Mouse (Mus musculus): ENCODE results near the gene Kcnma1.

The Kcnma1 gene

GRCm38 (mm10) chr14:23782845-23783609 is 231.3 kb downstream of the Kcnma1 start:
- no peak for DNase-seq (ENCODE audit: low read depth, low spot score)

- no peak for DNase-seq (ENCODE audit: low read depth, low spot score)
Observed at GRCm38 (mm10) chr14:23774542-23774941, 239.7 kb downstream of the Kcnma1 start.

GRCm38 (mm10) chr14:23772685-23773084 is 241.6 kb downstream of the Kcnma1 start:
- DNase-seq (ENCODE audit: low read depth, low spot score) = no peak

- no peak for DNase-seq (ENCODE audit: low read depth, low spot score)
Observed at GRCm38 (mm10) chr14:23771794-23772193, 242.5 kb downstream of the Kcnma1 start.

- no peak for DNase-seq (ENCODE audit: low read depth, low spot score)
Observed at GRCm38 (mm10) chr14:23762471-23762870, 251.8 kb downstream of the Kcnma1 start.

GRCm38 (mm10) chr14:23759626-23760025 is 254.7 kb downstream of the Kcnma1 start:
- no peak for DNase-seq (ENCODE audit: low read depth, low spot score)

- no peak for DNase-seq (ENCODE audit: low read depth, low spot score)
Observed at GRCm38 (mm10) chr14:23758421-23758820, 255.9 kb downstream of the Kcnma1 start.

GRCm38 (mm10) chr14:23748011-23748410 is 266.3 kb downstream of the Kcnma1 start:
- no peak for DNase-seq (ENCODE audit: low read depth, low spot score)

- no peak for DNase-seq (ENCODE audit: low read depth, low spot score)
Observed at GRCm38 (mm10) chr14:23746976-23747375, 267.3 kb downstream of the Kcnma1 start.

- DNase-seq (ENCODE audit: low read depth, low spot score) = no peak
Observed at GRCm38 (mm10) chr14:23741531-23741930, 272.8 kb downstream of the Kcnma1 start.

- DNase-seq (ENCODE audit: low read depth, low spot score) = no peak
Observed at GRCm38 (mm10) chr14:23734200-23734599, 280.1 kb downstream of the Kcnma1 start.

GRCm38 (mm10) chr14:23729377-23729776 is 284.9 kb downstream of the Kcnma1 start:
- DNase-seq (ENCODE audit: low read depth, low spot score) = no peak

- no peak for DNase-seq (ENCODE audit: low read depth, low spot score)
Observed at GRCm38 (mm10) chr14:23723701-23724430, 290.4 kb downstream of the Kcnma1 start.

GRCm38 (mm10) chr14:23719246-23719645 is 295.0 kb downstream of the Kcnma1 start:
- DNase-seq (ENCODE audit: low read depth, low spot score) = no peak

GRCm38 (mm10) chr14:23718667-23719066 is 295.6 kb downstream of the Kcnma1 start:
- DNase-seq (ENCODE audit: low read depth, low spot score) = no peak

- no peak for DNase-seq (ENCODE audit: low read depth, low spot score)
Observed at GRCm38 (mm10) chr14:23714396-23715131, 299.7 kb downstream of the Kcnma1 start.

GRCm38 (mm10) chr14:23712891-23713290 is 301.4 kb downstream of the Kcnma1 start:
- no peak for DNase-seq (ENCODE audit: low read depth, low spot score)

GRCm38 (mm10) chr14:23710954-23711353 is 303.3 kb downstream of the Kcnma1 start:
- no peak for DNase-seq (ENCODE audit: low read depth, low spot score)

GRCm38 (mm10) chr14:23706837-23707236 is 307.5 kb downstream of the Kcnma1 start:
- DNase-seq (ENCODE audit: low read depth, low spot score) = no peak

- DNase-seq (ENCODE audit: low read depth, low spot score) = peak; percentile 11
Observed at GRCm38 (mm10) chr14:23705647-23706046, 308.6 kb downstream of the Kcnma1 start.

- no peak for DNase-seq (ENCODE audit: low read depth, low spot score)
Observed at GRCm38 (mm10) chr14:23704303-23704702, 310.0 kb downstream of the Kcnma1 start.

- DNase-seq (ENCODE audit: low read depth, low spot score) = no peak
Observed at GRCm38 (mm10) chr14:23696341-23696740, 317.9 kb downstream of the Kcnma1 start.

Data from ES-CJ7 (cell line).